ENCODE assay signal across 23 mouse cellular contexts in the genomic region with DNA sequence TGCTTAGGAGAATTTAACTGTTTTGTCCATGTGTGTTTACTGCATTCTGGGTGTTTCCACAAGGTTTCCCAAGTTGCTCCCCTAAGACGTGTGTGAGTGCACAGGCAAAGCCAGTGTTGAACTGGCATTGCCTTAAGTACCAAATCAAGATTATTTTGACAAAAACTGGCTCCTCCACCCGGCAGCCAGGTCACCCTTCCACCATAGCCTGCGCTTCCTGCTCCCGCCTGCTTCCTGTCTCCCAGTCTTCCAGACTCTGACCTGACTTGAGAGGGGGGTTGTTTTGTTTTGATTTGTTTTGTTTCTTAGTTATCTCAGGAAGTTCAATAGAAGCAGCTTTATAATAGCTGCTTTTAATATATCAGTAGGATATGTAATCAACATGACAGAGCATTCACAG.
DNase-seq lines count a peak whose midpoint lies in the region; ATAC-seq lines count a peak whose summit lies in the region.
"Had no signal": no experiment of that assay in that cellular context is flagged by ENCODE, and none has a peak within 500 bp of the region (broad histone marks: within the 10 kb centered on the region; RNA-seq: fewer than 3 reads in every experiment).

No protein-coding gene starts in this region.

- no peak for ATAC-seq in granulocyte monocyte progenitor cell, adult 5-6 weeks (replicated peaks; ENCODE audit: poor library complexity, severe bottlenecking)
- ATAC-seq: forebrain, embryonic 13.5 days; inflammation-experienced regulatory T-cells, adult 6 months; lung, postnatal 0 days; Patski had no signal

- DNase-seq in adrenal gland, postnatal 36 days = peak; percentile 17 to 20
- no peak for DNase-seq in adrenal gland, postnatal 10 days
- DNase-seq in heart, postnatal 14 days = peak; percentile 6 to 7
- DNase-seq in heart, postnatal 25 days (ENCODE audit: low spot score) = no peak
- DNase-seq in kidney, postnatal 14 days = peak; percentile 30
- DNase-seq in kidney, adult 18-20 months = no peak
- DNase-seq: cerebellum, adult 11 months; cerebellum, adult 9-10 months; cerebellum, postnatal 36 days; gastrocnemius, postnatal 10 days; layer of hippocampus, postnatal 36 days; left cerebral cortex, postnatal 4 days; liver, embryonic 13.5 days; lung, adult 18-20 months; lung, postnatal 4 days; midbrain, embryonic 14.5 days; thymus, adult 2 months; thymus, postnatal 36 days had no signal

- intact Hi-C loops in heart, postnatal 14 days (cut with DNase I) = no loop called here
- intact Hi-C loops in heart, postnatal 25 days (cut with DNase I) = no loop called here

Comparison
In these comparisons a context has a peak if more than half of its experiments do, and no peak if none do; other contexts are left out.
1. DNase-seq: peak in adrenal gland, postnatal 36 days (2 of 2), heart, postnatal 14 days (2 of 2) and kidney, postnatal 14 days (single experiment); none in adrenal gland, postnatal 10 days (single experiment), heart, postnatal 25 days (single experiment) and kidney, adult 18-20 months (single experiment).